Mouse (Mus musculus): Measurements from ENCODE around the gene Bik. TPM values are rescaled to one million over a fixed set of nuclear protein-coding genes. Genes with fewer than 3 reads are reported as not detected.
A peak's percentile ranks its signal among the peaks of the same experiment; 100 is the strongest.

Bik gene
- polyA plus RNA-seq, 1 experiment from 2014 or later: 2.2 TPM

DNA sequence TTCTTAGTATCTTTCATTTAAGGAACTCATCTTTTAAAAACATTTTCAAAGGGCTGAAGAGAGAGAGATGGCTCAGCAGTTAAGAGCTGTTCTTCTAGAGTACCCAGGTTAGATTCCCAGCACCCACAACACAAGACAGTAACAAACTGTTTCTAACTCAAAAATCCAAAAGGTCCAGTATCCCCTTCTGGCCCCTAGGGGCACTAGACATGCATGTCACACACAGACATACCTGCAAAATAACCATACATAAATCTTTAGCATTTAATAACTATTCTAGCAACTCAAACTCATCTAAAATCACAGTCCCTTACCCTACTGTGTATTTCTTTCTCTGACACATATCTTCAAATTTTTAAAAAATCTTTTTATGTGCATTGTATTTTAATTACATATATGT, 27.2 kb downstream of the Bik start:
- Histone ChIP-seq H3K27ac (ENCODE audit: low read depth, low read length) (no peak overlapping the region), H3K36me3 (ENCODE audit: control insufficient read depth, insufficient read depth, low read length) (peaks cover 32% of the 10 kb centered on the region), H3K4me3 (ENCODE audit: low read depth, low read length) (no peak overlapping the region), H3K4me1 (ENCODE audit: control insufficient read depth, insufficient read depth, low read length) (peaks cover 4% of the 10 kb centered on the region; the same call in 1 of the 2 replicates), H3K4me2 (ENCODE audit: low read length) (no peak overlapping the region), H3K9me3 (replicated peaks; ENCODE audit: control insufficient read depth, low read length) (no peaks in the 10 kb centered on the region), H3K9ac (ENCODE audit: low read length) (no peak overlapping the region), H3K27me3 (replicated peaks; ENCODE audit: control insufficient read depth, insufficient read depth, low read length) (no peaks in the 10 kb centered on the region)
- DNase-seq (ENCODE audit: low spot score): no peak
- no peak for ATAC-seq

- DNase-seq (ENCODE audit: low spot score): peak; percentile 96
- peak overlapping the region; percentile 89 for H3K27ac ChIP-seq (ENCODE audit: low read depth, low read length)
- peak overlapping the region; percentile 75 for H3K4me2 ChIP-seq (ENCODE audit: low read length)
- H3K9me3 ChIP-seq (replicated peaks; ENCODE audit: control insufficient read depth, low read length): no peaks in the 10 kb centered on the region
- H3K36me3 ChIP-seq (ENCODE audit: control insufficient read depth, insufficient read depth, low read length): peaks cover 19% of the 10 kb centered on the region
- ATAC-seq: peak; percentile 96
- H3K27me3 ChIP-seq (replicated peaks; ENCODE audit: control insufficient read depth, insufficient read depth, low read length): no peaks in the 10 kb centered on the region
- peaks cover 4% of the 10 kb centered on the region; the same call in 1 of the 2 replicates for H3K4me1 ChIP-seq (ENCODE audit: control insufficient read depth, insufficient read depth, low read length)
- H3K4me3 ChIP-seq (ENCODE audit: low read depth, low read length): peak overlapping the region; percentile 86
- whole genome bisulfite sequencing: 1% methylated on average over 65 of the region's 74 CpGs
- H3K9ac ChIP-seq (ENCODE audit: low read length): peak overlapping the region; percentile 97
Observed at GRCm38 (mm10) chr15:83555161-83555974, 28.7 kb downstream of the Bik start.

DNA sequence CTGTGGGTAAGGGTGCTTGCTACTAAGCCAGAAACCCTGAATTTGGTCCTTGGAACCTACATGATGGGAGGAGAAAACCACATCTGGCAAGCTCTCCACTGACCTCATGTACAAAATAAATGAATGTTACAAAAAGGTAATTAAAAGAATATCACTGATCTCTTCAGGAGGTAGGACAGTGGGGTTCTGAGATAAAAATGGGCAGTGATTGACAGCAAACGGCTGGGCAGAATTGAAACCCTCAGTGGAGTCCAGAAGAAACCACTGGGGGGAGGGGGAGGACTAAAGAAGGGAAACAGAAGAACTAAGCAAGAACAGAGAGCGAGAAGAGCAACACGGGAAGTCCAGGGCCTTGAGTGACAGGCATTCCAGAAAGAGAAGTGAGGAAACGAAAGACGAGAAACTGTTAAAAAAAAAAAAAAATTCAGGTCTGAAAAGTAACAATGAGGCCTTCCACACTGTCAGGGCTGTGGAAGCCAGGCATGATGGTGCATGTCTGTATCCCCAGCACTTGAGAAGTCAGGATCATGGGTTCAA, 34.3 kb downstream of the Bik start:
- Histone ChIP-seq H3K4me1 (ENCODE audit: control insufficient read depth, insufficient read depth, low read length) (peaks cover 12% of the 10 kb centered on the region), H3K27ac (ENCODE audit: low read depth, low read length) (no peak overlapping the region), H3K9ac (ENCODE audit: low read length) (no peak overlapping the region), H3K4me2 (ENCODE audit: low read length) (no peak overlapping the region), H3K27me3 (replicated peaks; ENCODE audit: control insufficient read depth, insufficient read depth, low read length) (no peaks in the 10 kb centered on the region), H3K9me3 (replicated peaks; ENCODE audit: control insufficient read depth, low read length) (no peaks in the 10 kb centered on the region), H3K4me3 (ENCODE audit: low read depth, low read length) (no peak overlapping the region), H3K36me3 (ENCODE audit: control insufficient read depth, insufficient read depth, low read length) (no peaks in the 10 kb centered on the region)
- WGBS: 55% methylated on average over 5 of the region's 5 CpGs
- DNase-seq (ENCODE audit: low spot score) (no peak), ATAC-seq (no peak)

DNA sequence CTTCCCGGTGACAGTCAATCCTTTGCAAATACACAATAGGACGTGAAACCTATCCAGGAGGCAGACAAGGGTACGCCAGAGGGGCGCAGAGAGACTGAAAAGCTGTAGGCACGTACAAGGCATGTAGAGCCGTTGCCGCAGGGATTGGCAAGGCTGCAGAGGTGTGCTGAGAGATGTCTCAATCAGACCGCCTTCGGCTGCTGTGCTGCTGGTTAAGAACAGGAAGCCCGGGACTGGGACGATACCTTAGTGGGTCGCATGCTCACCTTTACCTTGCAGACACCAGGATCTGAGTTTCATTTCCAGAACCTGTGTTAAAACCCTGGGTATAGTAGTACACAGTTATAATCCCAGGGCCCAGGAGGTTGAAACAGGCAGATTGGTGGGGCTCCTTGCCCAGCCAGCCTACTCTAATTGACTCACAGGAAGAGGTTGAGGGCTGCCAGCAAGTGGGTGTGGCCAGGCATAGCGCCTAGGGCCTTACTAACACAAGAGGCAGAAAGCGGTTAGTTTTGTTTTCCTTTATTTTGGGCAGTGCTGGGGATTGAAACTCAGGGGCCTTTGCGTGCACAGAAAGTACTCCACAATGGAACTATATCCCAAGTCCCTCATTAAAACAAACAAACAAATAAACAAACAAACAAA, 36.1 kb downstream of the Bik start:
- H3K4me1 ChIP-seq (ENCODE audit: control insufficient read depth, insufficient read depth, low read length): peaks cover 12% of the 10 kb centered on the region
- no peaks in the 10 kb centered on the region for H3K36me3 ChIP-seq (ENCODE audit: control insufficient read depth, insufficient read depth, low read length)
- no peaks in the 10 kb centered on the region for H3K27me3 ChIP-seq (replicated peaks; ENCODE audit: control insufficient read depth, insufficient read depth, low read length)
- H3K27ac ChIP-seq (ENCODE audit: low read depth, low read length): no peak overlapping the region
- 26% methylated on average over 15 of the region's 15 CpGs for WGBS
- DNase-seq (ENCODE audit: low spot score) (peak; percentile 90), ATAC-seq (peak; percentile 81)
- no peak overlapping the region; the same call in 1 of the 2 replicates for H3K9ac ChIP-seq (ENCODE audit: low read length)
- H3K9me3 ChIP-seq (replicated peaks; ENCODE audit: control insufficient read depth, low read length): no peaks in the 10 kb centered on the region
- peak overlapping the region; percentile 31; the same call in 1 of the 2 replicates for H3K4me3 ChIP-seq (ENCODE audit: low read depth, low read length)
- peak overlapping the region; percentile 87 for H3K4me2 ChIP-seq (ENCODE audit: low read length)

- Histone ChIP-seq H3K9ac (ENCODE audit: low read length) (peak within 1 kb of the TSS; percentile 56), H3K36me3 (ENCODE audit: control insufficient read depth, insufficient read depth, low read length) (no peaks in the 10 kb centered on the region), H3K4me1 (ENCODE audit: control insufficient read depth, insufficient read depth, low read length) (peaks cover 12% of the 10 kb centered on the region), H3K4me3 (ENCODE audit: low read depth, low read length) (peak within 1 kb of the TSS; percentile 31), H3K27ac (ENCODE audit: low read depth, low read length) (no peak within 1 kb of the TSS), H3K27me3 (replicated peaks; ENCODE audit: control insufficient read depth, insufficient read depth, low read length) (no peaks in the 10 kb centered on the region), H3K4me2 (ENCODE audit: low read length) (peak within 1 kb of the TSS; percentile 87), H3K9me3 (replicated peaks; ENCODE audit: control insufficient read depth, low read length) (no peaks in the 10 kb centered on the region)
- WGBS: under 1% methylated on average over 27 of the region's 28 CpGs
- DNase-seq (ENCODE audit: low spot score): no peak
- ATAC-seq: peak; percentile 56
Observed at GRCm38 (mm10) chr15:83563327-83563856, 36.7 kb downstream of the Bik start, which contains the start of the genes Tspo and Mcat. Gene Tspo, plus strand, starts transcription at chr15:83563592. Gene Mcat, minus strand, starts transcription at chr15:83563787.

DNA sequence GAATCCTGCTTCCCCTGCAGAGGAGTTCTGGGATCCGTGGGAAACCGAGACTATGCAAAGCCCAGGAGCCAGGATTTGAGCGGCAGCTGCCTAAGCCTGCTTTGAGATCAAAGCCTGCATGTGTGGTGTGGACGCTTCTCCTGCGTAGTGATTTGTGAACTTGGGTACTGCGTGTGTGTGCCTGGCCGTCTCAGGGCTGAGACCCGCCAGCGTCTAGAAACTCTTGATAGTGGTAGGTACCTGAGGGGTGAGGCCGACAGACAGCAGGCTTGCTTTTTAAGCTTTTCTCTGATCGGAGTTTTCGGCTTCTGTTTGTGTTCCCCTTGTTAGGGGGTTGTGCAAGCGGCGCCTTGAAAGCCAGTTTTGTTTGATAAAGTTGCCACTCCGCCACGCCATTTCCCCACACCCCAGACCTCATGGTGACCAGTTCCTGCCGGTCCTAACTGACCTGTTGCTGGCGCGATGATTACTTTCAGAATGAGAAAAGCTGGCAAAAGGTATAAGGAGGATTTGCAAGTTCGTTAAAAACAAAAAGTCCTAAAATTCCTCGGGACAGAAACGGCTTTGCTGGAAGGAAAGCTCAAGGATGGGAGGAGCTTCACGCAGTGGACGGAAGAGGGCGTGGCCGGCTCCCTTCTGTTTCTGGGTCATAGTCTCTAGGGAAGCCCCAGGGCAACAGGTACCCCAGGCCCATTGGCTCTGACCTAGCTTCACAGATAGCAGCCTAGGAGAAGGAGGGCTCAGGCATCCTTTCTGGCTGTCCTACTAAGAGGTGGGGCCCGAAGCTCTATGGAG, 37.4 kb downstream of the Bik start:
- H3K4me2 ChIP-seq (ENCODE audit: low read length): peak overlapping the region; percentile 87
- peak; percentile 46 for DNase-seq (ENCODE audit: low spot score)
- 2% methylated on average over 27 of the region's 27 CpGs for WGBS
- H3K9me3 ChIP-seq (replicated peaks; ENCODE audit: control insufficient read depth, low read length): no peaks in the 10 kb centered on the region
- H3K9ac ChIP-seq (ENCODE audit: low read length): peak overlapping the region; percentile 56
- H3K36me3 ChIP-seq (ENCODE audit: control insufficient read depth, insufficient read depth, low read length): no peaks in the 10 kb centered on the region
- no peak overlapping the region for H3K27ac ChIP-seq (ENCODE audit: low read depth, low read length)
- no peaks in the 10 kb centered on the region for H3K27me3 ChIP-seq (replicated peaks; ENCODE audit: control insufficient read depth, insufficient read depth, low read length)
- peaks cover 12% of the 10 kb centered on the region for H3K4me1 ChIP-seq (ENCODE audit: control insufficient read depth, insufficient read depth, low read length)
- peak overlapping the region; percentile 31 for H3K4me3 ChIP-seq (ENCODE audit: low read depth, low read length)
- 0 out of 2 replicates have a peak, but pooled peaks have one; percentile 18 for ATAC-seq

GRCm38 (mm10) chr15:83565434-83565833, 38.8 kb downstream of the Bik start:
- Histone ChIP-seq H3K27ac (ENCODE audit: low read depth, low read length) (no peak overlapping the region), H3K36me3 (ENCODE audit: control insufficient read depth, insufficient read depth, low read length) (no peaks in the 10 kb centered on the region), H3K4me1 (ENCODE audit: control insufficient read depth, insufficient read depth, low read length) (peaks cover 12% of the 10 kb centered on the region), H3K4me3 (ENCODE audit: low read depth, low read length) (no peak overlapping the region), H3K9me3 (replicated peaks; ENCODE audit: control insufficient read depth, low read length) (no peaks in the 10 kb centered on the region), H3K9ac (ENCODE audit: low read length) (no peak overlapping the region), H3K27me3 (replicated peaks; ENCODE audit: control insufficient read depth, insufficient read depth, low read length) (no peaks in the 10 kb centered on the region), H3K4me2 (ENCODE audit: low read length) (no peak overlapping the region)
- no peak for ATAC-seq
- 86% methylated on average over 3 of the region's 3 CpGs for WGBS
- no peak for DNase-seq (ENCODE audit: low spot score)

- 71% methylated on average over 5 of the region's 5 CpGs for WGBS
- no peak overlapping the region for H3K4me2 ChIP-seq (ENCODE audit: low read length)
Observed at GRCm38 (mm10) chr15:83566006-83566405, 39.3 kb downstream of the Bik start.

More at GRCm38 (mm10) chr15:83566006-83566405, 39.3 kb downstream of the Bik start:
- H3K36me3 ChIP-seq (ENCODE audit: control insufficient read depth, insufficient read depth, low read length): no peaks in the 10 kb centered on the region
- no peak overlapping the region for H3K27ac ChIP-seq (ENCODE audit: low read depth, low read length)
- ATAC-seq (no peak), DNase-seq (ENCODE audit: low spot score) (no peak)
- peaks cover 12% of the 10 kb centered on the region for H3K4me1 ChIP-seq (ENCODE audit: control insufficient read depth, insufficient read depth, low read length)
- H3K9me3 ChIP-seq (replicated peaks; ENCODE audit: control insufficient read depth, low read length): no peaks in the 10 kb centered on the region
- no peaks in the 10 kb centered on the region for H3K27me3 ChIP-seq (replicated peaks; ENCODE audit: control insufficient read depth, insufficient read depth, low read length)
- H3K9ac ChIP-seq (ENCODE audit: low read length): no peak overlapping the region
- H3K4me3 ChIP-seq (ENCODE audit: low read depth, low read length): no peak overlapping the region

Measured in forebrain, embryonic 14.5 days (tissue).